Mouse (Mus musculus): Measurements from ENCODE around the gene Xlr4c.
"Not testable (repeated sequence)": the region's sequence is repeated elsewhere in the genome, so short reads cannot be mapped to it uniquely, and the experiment has no call there.

GRCm38 (mm10) chrX:73265270-73265669 is 22.3 kb upstream of the Xlr4c start, which contains the start of gene Xlr3c:
- TF ChIP-seq EP300, CTCF (IDR thresholded peaks at IDR 0.05; ENCODE audit: low read depth): not testable (repeated sequence)
